Mouse (Mus musculus) heart, adult 2 months (tissue): ENCODE measurements around the gene Bpi.

Source experiments
- CTCF ChIP-seq: fragments of 200-600 bp; IDR thresholded peaks from 2 replicates; pipeline ENCODE4 v1.8.1; 2022; ENCODE audit warnings: antibody characterized with exemption, mild to moderate bottlenecking, moderate library complexity
- POLR2A ChIP-seq: fragments of 200-500 bp; IDR thresholded peaks from 2 replicates; pipeline ENCODE4 v1.6.1; 2011; ENCODE audit warnings: mild to moderate bottlenecking, low read depth, low read length, control low read depth; ENCODE audit not compliant: insufficient read depth

- TF ChIP-seq CTCF: no peak
- no peak for TF ChIP-seq POLR2A
Observed at GRCm38 (mm10) chr2:158299203-158299602, 41.3 kb downstream of the Bpi start.
